Mouse (Mus musculus) brain, embryonic 14.5 days (tissue): ENCODE measurements around the gene Rai1.

Source experiments
- CTCF ChIP-seq: fragments of 200-500 bp; IDR thresholded peaks from 2 replicates; pipeline ENCODE4 v1.5.1; 2012; ENCODE audit warnings: inconsistent platforms, mild to moderate bottlenecking, moderate library complexity, borderline replicate concordance; ENCODE audit not compliant: insufficient read depth, insufficient read length; ENCODE audit errors: extremely low read depth
- POLR2A ChIP-seq: fragments of 200-500 bp; IDR thresholded peaks from 2 replicates; pipeline ENCODE4 v1.6.1; 2012; ENCODE audit warnings: mild to moderate bottlenecking, inconsistent platforms, borderline replicate concordance; ENCODE audit not compliant: poor library complexity, insufficient read depth, insufficient read length, severe bottlenecking; ENCODE audit errors: extremely low read depth

DNA sequence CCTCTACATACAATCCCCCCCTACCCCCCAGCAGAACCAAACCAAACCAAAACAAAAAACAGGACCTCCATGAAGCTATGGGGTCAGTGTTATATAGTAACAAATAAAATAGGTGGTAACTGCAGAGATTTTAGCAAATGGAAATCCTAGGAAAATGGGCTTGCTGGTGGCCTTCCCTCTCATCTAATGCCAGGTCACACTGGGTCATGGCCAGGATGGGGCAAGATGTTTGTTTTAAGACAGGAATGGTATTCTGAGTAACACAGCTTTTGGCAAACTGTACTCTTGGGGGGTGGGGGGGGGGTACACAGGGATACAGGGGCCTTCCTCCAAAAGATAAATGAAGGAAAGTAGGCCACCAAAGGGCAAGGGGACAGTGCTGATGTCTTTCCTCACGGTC, 57.7 kb downstream of the Rai1 start:
- TF ChIP-seq CTCF (no peak), POLR2A (no peak)
